Mouse (Mus musculus) adrenal gland, adult (tissue): ENCODE measurements around the gene Cstf3.

Experiments used
- DNase-seq, 2 experiments: peaks; one replicate each; pipeline ENCODE4 v3.0.0; 2022 to 2023; ENCODE audit warnings: low spot score in 1 of 2; ENCODE audit not compliant: inconsistent age in 2 of 2

The Cstf3 gene

DNA sequence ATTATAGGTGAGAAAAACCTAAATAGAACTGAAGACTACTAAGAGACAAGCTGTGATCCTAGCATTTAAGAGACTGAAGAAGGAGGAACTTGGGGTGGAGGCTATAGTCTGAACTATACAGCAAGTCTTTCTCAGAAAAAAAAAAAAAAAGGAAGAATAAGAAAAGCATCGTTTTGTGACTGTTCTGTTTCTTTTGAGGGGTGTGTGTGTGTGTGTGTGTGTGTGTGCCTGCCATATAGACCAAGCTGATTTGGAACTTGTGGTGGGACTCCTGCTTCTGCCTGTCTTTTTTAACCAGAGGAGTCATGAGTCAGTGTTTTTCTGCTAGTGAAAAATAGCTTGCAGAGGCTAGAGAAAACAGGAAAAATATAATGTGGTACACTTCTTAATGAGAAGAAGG lies 4.7 kb downstream of the Cstf3 start:
- no peak for DNase-seq

DNA sequence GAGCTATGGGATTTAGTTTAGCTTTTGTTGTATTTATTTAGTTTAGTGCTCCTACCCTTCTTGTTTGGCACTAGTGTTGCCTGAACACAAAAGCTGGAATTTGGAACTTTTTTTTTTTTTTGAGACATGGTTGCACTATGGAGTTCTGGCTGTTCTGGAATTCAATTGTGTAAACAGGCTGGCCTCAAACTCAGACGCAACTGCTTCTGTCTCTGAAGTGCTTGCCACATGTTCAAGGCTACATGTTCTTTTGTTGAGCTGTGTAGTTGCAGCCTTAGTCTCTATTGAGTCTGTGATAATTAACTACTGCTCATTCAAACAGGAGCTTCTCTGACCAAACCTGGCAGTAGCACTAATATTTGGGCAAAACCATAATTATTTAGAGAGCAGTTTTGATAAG lies 13.1 kb downstream of the Cstf3 start:
- DNase-seq = no peak

- DNase-seq = no peak
Observed at GRCm38 (mm10) chr2:104604718-104605117, 14.4 kb downstream of the Cstf3 start.

DNA sequence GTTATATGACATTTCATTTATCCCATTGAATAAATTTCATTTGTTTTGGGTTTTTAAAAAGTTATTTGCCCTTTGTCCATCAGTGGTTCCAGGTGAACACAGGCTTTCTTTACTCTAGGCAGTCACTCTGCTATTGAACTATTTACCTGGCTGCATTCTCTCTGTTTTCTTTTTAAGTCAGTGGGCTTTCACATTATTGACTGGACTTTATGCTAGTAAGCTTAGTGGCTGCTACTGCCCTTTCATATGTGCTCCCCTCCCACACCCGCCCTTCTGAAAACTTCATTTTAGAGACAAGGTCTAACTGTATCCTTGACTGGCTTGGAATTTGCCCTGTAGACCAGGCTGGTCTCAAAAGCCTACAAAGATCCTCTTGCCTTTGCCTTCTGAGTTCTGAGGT lies 15.2 kb downstream of the Cstf3 start:
- DNase-seq = peak in 1 of 2 experiments; percentile 45

- DNase-seq = no peak
Observed at GRCm38 (mm10) chr2:104614786-104615185, 24.5 kb downstream of the Cstf3 start.

GRCm38 (mm10) chr2:104615985-104616711 lies 25.8 kb downstream of the Cstf3 start:
- DNase-seq = no peak

DNA sequence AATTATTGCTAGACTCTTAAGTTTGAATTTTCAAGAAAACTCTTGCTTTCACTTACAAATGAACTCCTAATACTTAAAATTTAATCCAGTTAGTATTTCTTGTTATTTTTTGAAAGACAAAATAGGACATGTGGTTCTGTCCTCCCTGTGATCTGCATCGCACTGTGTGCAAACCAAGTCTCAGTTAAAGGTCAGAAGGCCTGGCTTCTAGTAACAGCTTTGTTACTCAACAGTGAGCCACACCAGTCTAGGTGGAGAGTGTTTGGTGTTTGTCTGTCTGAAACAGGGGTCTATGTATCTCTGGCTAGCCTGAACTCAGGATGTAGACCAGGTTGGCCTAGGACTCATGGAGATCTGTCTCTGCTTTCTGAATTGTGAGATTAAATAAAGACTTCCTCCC lies 68.3 kb downstream of the Cstf3 start:
- no peak for DNase-seq

- no peak for DNase-seq
Observed at GRCm38 (mm10) chr2:104663372-104664100, 73.2 kb downstream of the Cstf3 start.

DNA sequence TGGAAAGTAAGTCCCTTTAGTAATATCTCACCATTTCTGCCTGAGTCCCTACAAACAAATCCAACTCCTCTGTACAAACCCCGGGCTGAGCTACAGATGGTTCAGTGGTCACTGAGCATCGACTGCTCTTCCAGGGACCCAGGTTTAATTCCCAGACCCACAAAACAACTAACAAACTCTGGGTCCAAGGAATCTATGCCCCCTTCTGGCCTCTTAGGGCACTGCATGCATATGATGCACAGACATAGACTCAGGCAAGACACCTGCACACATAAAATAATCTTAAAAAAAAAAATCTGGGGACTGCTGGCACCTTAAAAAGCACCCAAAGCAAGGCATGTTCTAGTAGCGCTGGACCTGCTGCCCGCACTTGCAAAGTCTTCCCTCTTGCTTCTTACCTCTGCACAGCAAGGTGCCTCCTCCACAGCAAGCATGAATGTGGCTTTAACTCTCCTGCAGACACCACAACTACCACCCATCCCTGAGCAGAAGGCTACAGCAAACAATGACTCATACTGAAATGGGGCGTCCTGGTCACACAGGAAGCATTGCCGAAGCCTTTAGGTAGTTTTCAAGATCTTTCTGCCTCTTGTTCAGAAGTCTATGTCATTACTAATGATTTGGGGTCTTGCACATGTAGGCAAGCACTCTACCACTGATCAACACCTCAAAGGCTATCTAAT lies 78.9 kb downstream of the Cstf3 start:
- peak in 1 of 2 experiments; percentile 75 for DNase-seq

DNA sequence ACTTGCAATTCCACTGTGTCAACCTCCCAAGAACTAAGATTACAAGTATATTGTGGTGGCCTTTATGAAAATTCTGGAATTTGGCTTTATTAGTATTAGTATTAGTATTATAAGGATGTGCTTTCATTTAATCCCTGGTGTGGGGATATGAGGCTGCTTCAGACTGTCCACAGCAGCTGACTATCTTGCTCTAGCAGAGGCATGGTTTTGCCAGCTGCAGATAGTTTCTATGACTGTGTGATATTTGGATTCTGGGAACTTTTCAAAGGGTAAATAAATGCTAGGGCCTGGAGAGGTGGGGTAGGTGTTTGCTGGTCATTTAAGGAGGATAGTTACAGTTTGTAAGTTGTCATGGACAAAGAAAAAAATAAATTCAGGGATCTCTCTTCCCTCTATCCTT lies 81.4 kb downstream of the Cstf3 start:
- DNase-seq = no peak

DNA sequence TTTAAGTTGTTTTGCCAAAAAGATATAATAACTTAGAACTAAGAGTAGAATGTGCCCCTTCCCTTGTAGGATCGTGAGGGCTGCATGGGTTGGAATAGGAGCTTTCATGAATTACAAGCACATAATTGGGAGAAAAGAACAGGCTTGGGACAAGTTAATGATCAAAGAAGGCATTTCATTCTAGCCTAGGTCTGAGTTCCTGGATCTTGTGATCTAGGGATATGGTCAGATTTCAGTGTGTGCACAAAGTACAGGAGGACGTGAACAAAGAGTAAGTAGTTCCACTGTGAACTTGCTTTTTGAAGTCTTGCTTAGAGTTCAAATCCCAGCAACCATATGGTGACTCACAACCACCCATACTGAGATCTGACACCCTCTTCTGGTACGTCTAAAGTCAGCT lies 87.0 kb downstream of the Cstf3 start:
- no peak for DNase-seq

DNA sequence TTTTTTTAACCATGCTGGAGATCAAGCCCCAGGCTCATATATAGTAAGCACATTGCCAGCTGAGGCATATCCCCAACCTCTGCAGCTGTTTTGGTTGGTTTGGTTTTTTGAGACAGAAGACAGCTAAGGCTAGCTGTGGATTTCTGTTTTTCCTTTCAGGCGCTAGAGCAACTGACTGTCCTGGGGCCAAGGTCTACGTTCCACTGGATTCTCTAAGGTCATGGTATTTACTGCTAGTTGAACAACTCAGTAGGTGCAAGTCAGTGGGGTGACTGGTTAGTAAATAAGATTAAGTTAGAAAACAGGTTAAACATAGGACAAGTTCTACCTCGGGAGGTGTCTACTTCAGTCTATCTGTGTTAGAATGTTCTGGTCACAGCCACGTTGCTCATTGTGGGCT lies 94.4 kb downstream of the Cstf3 start:
- no peak for DNase-seq

DNA sequence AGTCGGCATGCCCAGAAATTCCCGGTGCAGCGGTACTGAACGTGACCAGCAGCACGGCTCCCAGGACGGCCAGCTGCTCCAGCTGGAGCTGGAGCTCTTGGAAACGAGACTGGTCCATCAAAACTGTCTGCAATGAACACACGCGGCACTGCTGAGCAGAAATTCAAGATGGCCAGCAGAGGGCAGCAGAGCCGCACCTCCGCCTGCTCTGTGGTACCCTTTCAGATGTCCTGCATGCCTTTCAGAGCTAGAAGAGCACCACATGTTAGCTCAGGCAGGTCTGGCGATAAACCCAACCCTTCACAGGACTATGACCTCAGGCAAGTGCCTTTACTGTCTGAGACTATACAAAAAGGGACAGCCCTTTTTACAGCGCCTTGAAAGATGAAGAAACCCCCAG lies 95.1 kb downstream of the Cstf3 start:
- peak; percentile 75 to 91 for DNase-seq

- no peak for DNase-seq
Observed at GRCm38 (mm10) chr2:104687261-104687660, 96.9 kb downstream of the Cstf3 start.

- no peak for DNase-seq
Observed at GRCm38 (mm10) chr2:104688321-104688720, 98.0 kb downstream of the Cstf3 start.

GRCm38 (mm10) chr2:104688724-104689123 lies 98.4 kb downstream of the Cstf3 start:
- DNase-seq = no peak

DNA sequence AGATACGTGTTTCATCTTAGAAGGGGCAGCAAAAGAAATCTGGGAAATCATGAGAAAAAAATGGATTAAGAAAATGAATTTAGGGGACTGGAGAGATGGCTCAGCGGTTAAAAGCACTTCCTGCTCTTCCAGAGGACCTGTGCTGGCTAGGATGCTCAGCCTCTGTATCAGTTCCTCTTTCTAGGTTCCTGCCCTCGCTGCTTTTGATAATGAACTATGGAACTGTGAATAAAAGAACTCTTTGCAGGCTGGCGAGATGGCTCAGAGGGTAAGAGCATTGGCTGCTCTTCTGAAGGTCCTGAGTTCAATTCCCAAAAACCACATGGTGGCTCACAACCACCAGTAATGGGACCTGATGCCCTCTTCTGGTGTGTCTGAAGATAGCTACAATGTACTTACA lies 100.4 kb downstream of the Cstf3 start:
- no peak for DNase-seq

GRCm38 (mm10) chr2:104692551-104692950 lies 102.2 kb downstream of the Cstf3 start:
- DNase-seq = peak in 1 of 2 experiments; percentile 61

DNA sequence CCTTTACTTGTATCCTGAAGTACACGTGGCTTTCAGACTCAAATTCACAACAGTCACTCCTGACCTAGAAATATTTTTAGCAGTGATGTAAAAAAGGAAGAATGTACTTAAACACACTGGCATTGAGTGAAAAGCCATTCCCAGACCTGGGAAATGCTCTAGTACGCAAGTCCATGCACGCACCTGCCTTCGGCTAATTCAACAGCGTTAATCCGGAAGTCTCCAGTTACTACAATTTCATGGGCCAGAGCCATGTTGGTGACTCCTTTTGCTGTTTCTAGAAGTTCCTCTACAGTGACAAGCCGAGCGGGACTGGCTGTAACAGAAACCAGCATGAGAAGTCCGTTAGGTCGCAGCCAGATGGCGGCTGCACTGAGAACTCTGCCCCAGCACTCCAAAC lies 109.3 kb downstream of the Cstf3 start:
- no peak for DNase-seq

GRCm38 (mm10) chr2:104703158-104703557 lies 112.8 kb downstream of the Cstf3 start:
- DNase-seq = no peak

DNA sequence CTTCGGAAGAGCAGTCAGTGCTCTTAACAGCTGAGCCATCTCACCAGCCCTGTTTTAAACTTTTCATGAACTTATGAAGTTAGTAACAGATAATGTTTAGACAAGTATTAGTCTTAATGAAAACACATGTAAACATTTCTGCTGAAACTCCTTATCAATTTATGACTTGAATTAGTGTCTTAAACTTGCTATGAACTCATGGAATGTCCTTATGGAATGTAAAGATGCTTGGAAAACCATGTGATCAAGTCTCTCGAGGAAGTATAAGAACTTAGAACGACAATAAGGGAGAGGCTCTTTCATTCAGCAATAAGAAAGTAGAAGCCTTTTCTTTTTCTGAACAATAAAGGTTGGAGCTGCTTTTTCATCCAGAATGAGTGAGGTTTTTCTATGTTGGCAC lies 114.0 kb downstream of the Cstf3 start:
- DNase-seq = no peak

GRCm38 (mm10) chr2:104709786-104710337 lies 119.5 kb downstream of the Cstf3 start:
- no peak for DNase-seq
